Mouse (Mus musculus) C2C12 (cell line): ENCODE measurements around the gene Ccdc78.

ENCODE experiments used
- CEBPB ChIP-seq: IDR thresholded peaks from one replicate; pipeline ENCODE4 v1.6.1; 2011; ENCODE audit warnings: low read depth, mild to moderate bottlenecking, control low read depth, moderate library complexity
- CTCF ChIP-seq: IDR thresholded peaks from one replicate; pipeline ENCODE4 v1.5.1; 2011; ENCODE audit not compliant: control insufficient read depth, insufficient read depth, insufficient read length
- MAX ChIP-seq: IDR thresholded peaks from one replicate; pipeline ENCODE4 v1.6.1; 2011; ENCODE audit warnings: mild to moderate bottlenecking, control low read depth
- MYOD1 ChIP-seq: IDR thresholded peaks from one replicate; pipeline ENCODE4 v1.6.1; 2011; ENCODE audit warnings: low read depth; ENCODE audit not compliant: control insufficient read depth, insufficient read length
- MYOG ChIP-seq: IDR thresholded peaks from one replicate; pipeline ENCODE4 v1.6.1; 2011; ENCODE audit not compliant: control insufficient read depth, insufficient read length; ENCODE audit errors: extremely low read depth
- USF1 ChIP-seq: IDR thresholded peaks from one replicate; pipeline ENCODE4 v1.6.1; 2011; ENCODE audit warnings: low read depth, mild to moderate bottlenecking, control low read depth, moderate library complexity

DNA sequence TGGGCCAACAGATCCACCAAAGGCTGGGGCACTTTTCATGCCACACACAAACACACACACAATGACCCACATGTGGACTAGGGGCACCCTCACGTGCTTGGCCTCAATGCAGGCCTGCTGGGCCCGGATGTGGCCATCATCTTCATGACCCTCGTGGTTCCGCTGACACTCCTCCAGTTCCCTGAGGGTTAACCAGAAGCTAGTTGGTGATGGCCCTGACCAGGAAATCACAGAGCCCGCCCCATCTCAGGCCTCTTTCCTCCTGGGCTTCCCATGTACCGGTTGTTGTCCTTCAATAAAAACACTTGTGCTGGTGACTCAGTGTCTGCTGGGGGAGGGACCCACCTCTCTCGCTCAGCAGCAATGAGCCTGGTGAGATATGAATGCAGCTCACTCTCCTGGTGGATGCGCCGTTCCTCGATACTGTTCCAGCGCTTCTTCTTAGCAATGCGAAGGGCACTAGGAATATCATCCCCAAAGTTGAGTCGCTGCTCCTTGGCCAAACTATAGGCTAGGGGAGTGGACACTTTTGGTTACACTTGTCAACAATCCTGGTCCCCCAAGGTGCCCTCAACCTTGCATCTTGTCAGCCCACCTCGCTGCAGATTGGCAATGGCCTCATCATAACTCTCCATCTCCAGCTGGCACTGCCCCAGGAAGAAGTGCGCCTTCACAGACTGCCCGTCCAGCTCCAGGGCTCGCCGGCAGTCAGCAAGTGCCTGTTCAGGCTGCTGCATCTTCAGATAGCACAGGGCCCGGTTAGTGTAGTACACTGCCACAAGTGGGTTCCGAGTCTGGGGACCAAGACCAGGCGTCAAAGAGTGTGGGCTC is 45.3 kb downstream of the Ccdc78 start:
- TF ChIP-seq CTCF (no peak), MYOD1 (no peak), USF1 (no peak), MAX (no peak), CEBPB (no peak), MYOG (no peak)
